Mouse (Mus musculus): ENCODE data around the gene Aldh18a1.

- TF ChIP-seq POLR2A (IDR thresholded peaks at IDR 0.05; ENCODE audit: insufficient read length, low read depth) (no peak), SRF (IDR thresholded peaks at IDR 0.05; ENCODE audit: control insufficient read depth, insufficient read length, low read depth) (no peak), CEBPB (IDR thresholded peaks at IDR 0.05; ENCODE audit: insufficient read depth, poor library complexity, severe bottlenecking) (no peak), TCF3 (IDR thresholded peaks at IDR 0.05; ENCODE audit: insufficient read length, low read depth) (no peak), MAX (IDR thresholded peaks at IDR 0.05; ENCODE audit: low read depth) (no peak)
Observed at GRCm38 (mm10) chr19:40523431-40524005, 64.7 kb downstream of the Aldh18a1 start.
